Comparison of ENCODE assay signal across 30 mouse cellular contexts in genomic region chr14:34050101-34050779, GRCm38 (mm10). TPM values are rescaled to one million over a fixed set of nuclear protein-coding genes. Genes with fewer than 3 reads are reported as not detected.
DNase-seq lines count a peak whose midpoint lies in the region; ATAC-seq and TF ChIP-seq lines count a peak whose summit lies in the region.
"Had no signal": no experiment of that assay in that cellular context is flagged by ENCODE, and none has a peak within 500 bp of the region (broad histone marks: within the 10 kb centered on the region; RNA-seq: fewer than 3 reads in every experiment).

No protein-coding gene starts in this region.

- intact Hi-C loops in gastrocnemius, postnatal 14 days (cut with DNase I; ENCODE audit: low total_unique reads): no loop called here

- H3K4me3 ChIP-seq in heart, embryonic 11.5 days (ENCODE audit: low read depth, low read length): no peak overlapping the region
- peak overlapping the region; percentile 61 for H3K4me3 ChIP-seq in testis, adult 2 months (ENCODE audit: control insufficient read depth, low read depth, low read length)
- H3K4me3 ChIP-seq: heart, adult 2 months; heart, embryonic 15.5 days; liver, embryonic 13.5 days; midbrain, embryonic 10.5 days had no signal

- H3K27me3 ChIP-seq in heart, embryonic 11.5 days (ENCODE audit: control insufficient read depth, insufficient read depth, low read length): 0 out of 2 replicates have a peak, but pooled peaks cover 3% of the 10 kb centered on the region
- no peaks in the 10 kb centered on the region for H3K27me3 ChIP-seq in testis, adult 2 months (ENCODE audit: control insufficient read depth, insufficient read depth, low read length)
- H3K27me3 ChIP-seq: heart, embryonic 15.5 days; liver, embryonic 13.5 days had no signal

- 66% methylated on average over 5 of the region's 5 CpGs for WGBS in heart, embryonic 11.5 days (ENCODE audit: insufficient replicate concordance)

- no peak for TF ChIP-seq POLR2A in testis, adult 2 months (IDR thresholded peaks at IDR 0.05; ENCODE audit: control insufficient read depth, low read depth, low read length)

- peak; percentile 83 to 90 for DNase-seq in cerebellum, postnatal 10 days
- no peak for DNase-seq in cerebellum, adult 18-20 months
- peak; percentile 64 for DNase-seq in heart, adult 11 months
- DNase-seq in testis, postnatal 14 days (ENCODE audit: low spot score): no peak
- no peak for DNase-seq in spleen, postnatal 14 days (ENCODE audit: low spot score in 2 of 2)
- no peak for DNase-seq in gastrocnemius, postnatal 14 days
- DNase-seq: adrenal gland, postnatal 25 days; cerebellum, adult 9-11 months; gastrocnemius, postnatal 10 days; heart, adult 2 months; heart, postnatal 4 days; kidney, adult 18-20 months; layer of hippocampus, postnatal 36 days; liver, embryonic 13.5 days; lung, embryonic 14.5 days; lung, postnatal 4 days; right cerebral cortex, postnatal 14 days; thymus, postnatal 14 days had no signal

- no peak overlapping the region for H3K4me2 ChIP-seq in heart, embryonic 11.5 days
- H3K4me2 ChIP-seq: heart, embryonic 15.5 days; liver, embryonic 13.5 days; lung, embryonic 14.5 days had no signal

- TF ChIP-seq CTCF in testis, adult 2 months (IDR thresholded peaks at IDR 0.05; ENCODE audit: control insufficient read depth, insufficient read depth, insufficient replicate concordance, low read depth, low read length): no peak

- ATAC-seq in heart, embryonic 11.5 days (replicated peaks; ENCODE audit: insufficient number of reproducible peaks, low FRiP score, low TSS enrichment): no peak
- ATAC-seq: activated CD4-positive, CD25-positive, alpha-beta regulatory T cell, adult 4 months had no signal

- no peak overlapping the region for H3K9ac ChIP-seq in heart, embryonic 11.5 days (ENCODE audit: low read depth, low read length)
- H3K9ac ChIP-seq: heart, embryonic 15.5 days; liver, embryonic 13.5 days; lung, embryonic 14.5 days had no signal

- H3K36me3 ChIP-seq in heart, embryonic 11.5 days (ENCODE audit: control insufficient read depth, insufficient read depth, low read length): no peaks in the 10 kb centered on the region
- H3K36me3 ChIP-seq in testis, adult 2 months (ENCODE audit: control insufficient read depth, insufficient read depth, low read length): no peaks in the 10 kb centered on the region
- H3K36me3 ChIP-seq: G1E; heart, embryonic 15.5 days; liver, embryonic 13.5 days; midbrain, embryonic 10.5 days had no signal

- H3K9me3 ChIP-seq in heart, embryonic 11.5 days (replicated peaks; ENCODE audit: control insufficient read depth, low read length): no peaks in the 10 kb centered on the region
- H3K9me3 ChIP-seq: heart, embryonic 15.5 days; liver, embryonic 13.5 days; midbrain, embryonic 10.5 days had no signal

- H3K4me1 ChIP-seq in heart, embryonic 11.5 days (ENCODE audit: control insufficient read depth, insufficient read depth, low read length): no peaks in the 10 kb centered on the region
- no peaks in the 10 kb centered on the region for H3K4me1 ChIP-seq in testis, adult 2 months (ENCODE audit: control insufficient read depth, insufficient read depth, low read length)
- H3K4me1 ChIP-seq: heart, embryonic 15.5 days; liver, embryonic 13.5 days had no signal

- H3K27ac ChIP-seq in heart, embryonic 11.5 days (ENCODE audit: low read depth, low read length): no peak overlapping the region
- H3K27ac ChIP-seq in testis, adult 2 months (ENCODE audit: control insufficient read depth, insufficient read depth, low read depth, low read length): no peak overlapping the region
- H3K27ac ChIP-seq: heart, adult 2 months; heart, embryonic 15.5 days; kidney, postnatal 0 days; liver, embryonic 13.5 days; midbrain, embryonic 10.5 days had no signal

RNA-seq across cellular contexts. Expression of gene Antxrl, which starts 2.3 kb away (rescaled TPM):
- polyA plus RNA-seq in heart, embryonic 11.5 days (2014; fragmentation: Nextera tagmentation; extraction: Ambion mirVana): not detected in 2 replicates
- 194 and 204 TPM in 2 replicates for polyA plus RNA-seq in testis, adult 2 months (2012; rRNA removed)
- not detected for total RNA-seq in gastrocnemius, postnatal 14 days (2021)
- total RNA-seq: adrenal gland, postnatal 25 days; gastrocnemius, postnatal 10 days; heart, adult 2 months; heart, postnatal 4 days; layer of hippocampus, postnatal 36 days; left cerebral cortex, postnatal 14 days; midbrain, postnatal 0 days; neutrophil, adult 5-6 weeks had no signal
- polyA plus RNA-seq: activated CD4-positive, CD25-positive, alpha-beta regulatory T cell, adult 4 months; frontal cortex, adult 2 months; G1E; heart, embryonic 15.5 days; kidney, postnatal 0 days; liver, embryonic 13.5 days; lung, embryonic 14.5 days; midbrain, embryonic 10.5 days; midbrain, postnatal 0 days; stomach, embryonic 16.5 days had no signal

RNA-seq across cellular contexts. Expression of gene Gm5460, which starts 33.7 kb away (rescaled TPM):
- not detected in 2 replicates for polyA plus RNA-seq in heart, embryonic 11.5 days (2014; fragmentation: Nextera tagmentation; extraction: Ambion mirVana)
- 47.9 and 48.5 TPM in 2 replicates for polyA plus RNA-seq in testis, adult 2 months (2012; rRNA removed)
- not detected for total RNA-seq in gastrocnemius, postnatal 14 days (2021)
- total RNA-seq: adrenal gland, postnatal 25 days; G1E; gastrocnemius, postnatal 10 days; heart, adult 2 months; layer of hippocampus, postnatal 36 days; left cerebral cortex, postnatal 14 days; midbrain, postnatal 0 days; neutrophil, adult 5-6 weeks had no signal
- polyA plus RNA-seq: activated CD4-positive, CD25-positive, alpha-beta regulatory T cell, adult 4 months; frontal cortex, adult 2 months; G1E; heart, adult 2 months; heart, embryonic 15.5 days; kidney, postnatal 0 days; liver, embryonic 13.5 days; lung, embryonic 14.5 days; midbrain, embryonic 10.5 days; midbrain, postnatal 0 days; stomach, embryonic 16.5 days had no signal

RNA-seq across cellular contexts. Expression of gene Gm30083, which starts 35.3 kb away (rescaled TPM):
- not detected in 2 replicates for polyA plus RNA-seq in heart, embryonic 11.5 days (2014; fragmentation: Nextera tagmentation; extraction: Ambion mirVana)
- 27.0 and 30.6 TPM in 2 replicates for polyA plus RNA-seq in testis, adult 2 months (2012; rRNA removed)
- not detected for total RNA-seq in gastrocnemius, postnatal 14 days (2021)
- total RNA-seq: adrenal gland, postnatal 25 days; G1E; gastrocnemius, postnatal 10 days; heart, adult 2 months; heart, postnatal 4 days; layer of hippocampus, postnatal 36 days; left cerebral cortex, postnatal 14 days; midbrain, postnatal 0 days; neutrophil, adult 5-6 weeks had no signal
- polyA plus RNA-seq: activated CD4-positive, CD25-positive, alpha-beta regulatory T cell, adult 4 months; frontal cortex, adult 2 months; G1E; heart, adult 2 months; heart, embryonic 15.5 days; kidney, postnatal 0 days; liver, embryonic 13.5 days; lung, embryonic 14.5 days; midbrain, embryonic 10.5 days; midbrain, postnatal 0 days; stomach, embryonic 16.5 days had no signal

RNA-seq across cellular contexts. Expression of gene Anxa8, which starts 35.5 kb away (rescaled TPM):
- 1.1 and 1.4 TPM in 2 replicates for polyA plus RNA-seq in heart, embryonic 11.5 days (2014; fragmentation: Nextera tagmentation; extraction: Ambion mirVana)
- polyA plus RNA-seq in testis, adult 2 months (2012; rRNA removed): 0.08 and 0.21 TPM in 2 replicates
- under 1 TPM; 0.72 to 0.89 TPM for total RNA-seq in gastrocnemius, postnatal 14 days (2021)
- total RNA-seq: G1E had no signal
- polyA plus RNA-seq: activated CD4-positive, CD25-positive, alpha-beta regulatory T cell, adult 4 months; G1E had no signal

RNA-seq across cellular contexts. Expression of gene A630023A22Rik, which starts 52.3 kb away (rescaled TPM):
- polyA plus RNA-seq in heart, embryonic 11.5 days (2014; fragmentation: Nextera tagmentation; extraction: Ambion mirVana): not detected in 2 replicates
- 13.5 and 14.8 TPM in 2 replicates for polyA plus RNA-seq in testis, adult 2 months (2012; rRNA removed)
- not detected for total RNA-seq in gastrocnemius, postnatal 14 days (2021)
- total RNA-seq: adrenal gland, postnatal 25 days; gastrocnemius, postnatal 10 days; heart, adult 2 months; heart, postnatal 4 days; layer of hippocampus, postnatal 36 days; left cerebral cortex, postnatal 14 days; midbrain, postnatal 0 days; neutrophil, adult 5-6 weeks had no signal
- polyA plus RNA-seq: activated CD4-positive, CD25-positive, alpha-beta regulatory T cell, adult 4 months; frontal cortex, adult 2 months; G1E; heart, adult 2 months; heart, embryonic 15.5 days; kidney, postnatal 0 days; liver, embryonic 13.5 days; lung, embryonic 14.5 days; midbrain, embryonic 10.5 days; midbrain, postnatal 0 days had no signal

Comparison
In these comparisons a context has a peak if more than half of its experiments do, and no peak if none do; other contexts are left out.
1. DNase-seq: peak in cerebellum, postnatal 10 days (2 of 2) and heart, adult 11 months (single experiment); none in cerebellum, adult 18-20 months (0 of 2), testis, postnatal 14 days (single experiment), spleen, postnatal 14 days (0 of 2) and gastrocnemius, postnatal 14 days (single experiment).
2. RNA of gene Antxrl, which starts 2.3 kb away (polyA plus RNA-seq): 194 to 204 TPM in testis, adult 2 months; not detected in heart, embryonic 11.5 days; every median in the first group is over 100 times any median in the second.
3. RNA of gene Gm5460, which starts 33.7 kb away (polyA plus RNA-seq): 47.9 to 48.5 TPM in testis, adult 2 months; not detected in heart, embryonic 11.5 days; every median in the first group is over 10 times any median in the second.
4. RNA of gene Gm30083, which starts 35.3 kb away (polyA plus RNA-seq): 27.0 to 30.6 TPM in testis, adult 2 months; not detected in heart, embryonic 11.5 days; every median in the first group is over 10 times any median in the second.